Mouse (Mus musculus): Measurements from ENCODE around the gene C2cd4b. TPM values are rescaled to one million over a fixed set of nuclear protein-coding genes. Genes with fewer than 3 reads are reported as not detected.
"Not testable (repeated sequence)": the region's sequence is repeated elsewhere in the genome, so short reads cannot be mapped to it uniquely, and the experiment has no call there.

Gene C2cd4b
- polyA plus RNA-seq, 1 experiment, result not detected

DNA sequence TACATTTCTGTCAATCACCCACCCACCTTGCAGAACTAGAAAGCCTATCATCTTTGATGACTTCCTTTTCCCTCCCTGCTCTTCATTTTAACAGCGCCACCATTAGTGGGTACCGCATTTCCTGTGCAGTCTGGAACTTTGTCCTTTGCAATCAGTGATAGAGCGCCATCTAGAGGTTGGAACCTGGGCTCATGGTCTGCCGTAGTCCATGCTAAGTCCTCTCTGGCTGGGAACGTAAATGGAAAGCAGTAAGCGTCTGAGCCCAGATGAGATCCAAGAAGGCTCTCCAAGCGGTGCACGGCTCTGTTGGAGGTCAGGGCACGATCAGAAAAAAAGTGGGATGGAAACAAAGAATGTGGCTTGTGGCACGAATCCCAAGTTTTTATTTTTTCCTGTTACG lies 23.8 kb upstream of the C2cd4b start:
- H3K27me3 ChIP-seq (ENCODE audit: control insufficient read depth), result no peaks in the 10 kb centered on the region
- H3K4me1 ChIP-seq (ENCODE audit: control insufficient read depth), result no peaks in the 10 kb centered on the region
- H3K36me3 ChIP-seq (ENCODE audit: control insufficient read depth), result no peaks in the 10 kb centered on the region
- no peaks in the 10 kb centered on the region for H3K9me3 ChIP-seq (ENCODE audit: control insufficient read depth, low read length)
- TF ChIP-seq TAL1 (IDR thresholded peaks at IDR 0.05; ENCODE audit: low read length) (no peak), GATA1 (IDR thresholded peaks at IDR 0.05; ENCODE audit: low read length) (no peak)
- H3K4me3 ChIP-seq (replicated peaks), result no peak overlapping the region

DNA sequence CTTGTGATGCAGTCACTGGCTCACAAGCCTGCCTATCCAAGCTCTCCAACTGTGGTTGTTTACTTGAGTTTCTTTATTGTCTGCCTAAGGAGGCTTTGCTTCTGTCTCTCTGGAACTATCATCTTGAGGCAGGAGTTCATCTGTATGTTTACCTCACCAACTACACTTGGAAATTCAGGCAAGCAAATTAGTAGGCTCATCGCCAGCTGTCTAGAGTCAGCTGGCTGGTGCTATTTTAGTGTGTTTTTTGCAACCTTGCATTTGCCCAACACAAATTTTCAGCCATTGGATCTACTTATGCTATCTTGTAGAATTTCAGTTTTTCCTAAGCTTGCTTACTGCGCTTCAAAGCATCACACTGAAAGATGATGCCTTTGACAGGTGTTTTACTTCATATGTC lies 18.0 kb upstream of the C2cd4b start:
- Histone ChIP-seq H3K4me3 (replicated peaks) (no peak overlapping the region), H3K4me1 (ENCODE audit: control insufficient read depth) (no peaks in the 10 kb centered on the region), H3K9me3 (ENCODE audit: control insufficient read depth, low read length) (no peaks in the 10 kb centered on the region), H3K36me3 (ENCODE audit: control insufficient read depth) (no peaks in the 10 kb centered on the region), H3K27me3 (ENCODE audit: control insufficient read depth) (no peaks in the 10 kb centered on the region)
- TF ChIP-seq TAL1 (IDR thresholded peaks at IDR 0.05; ENCODE audit: low read length), result no peak
- TF ChIP-seq GATA1 (IDR thresholded peaks at IDR 0.05; ENCODE audit: low read length), result no peak

DNA sequence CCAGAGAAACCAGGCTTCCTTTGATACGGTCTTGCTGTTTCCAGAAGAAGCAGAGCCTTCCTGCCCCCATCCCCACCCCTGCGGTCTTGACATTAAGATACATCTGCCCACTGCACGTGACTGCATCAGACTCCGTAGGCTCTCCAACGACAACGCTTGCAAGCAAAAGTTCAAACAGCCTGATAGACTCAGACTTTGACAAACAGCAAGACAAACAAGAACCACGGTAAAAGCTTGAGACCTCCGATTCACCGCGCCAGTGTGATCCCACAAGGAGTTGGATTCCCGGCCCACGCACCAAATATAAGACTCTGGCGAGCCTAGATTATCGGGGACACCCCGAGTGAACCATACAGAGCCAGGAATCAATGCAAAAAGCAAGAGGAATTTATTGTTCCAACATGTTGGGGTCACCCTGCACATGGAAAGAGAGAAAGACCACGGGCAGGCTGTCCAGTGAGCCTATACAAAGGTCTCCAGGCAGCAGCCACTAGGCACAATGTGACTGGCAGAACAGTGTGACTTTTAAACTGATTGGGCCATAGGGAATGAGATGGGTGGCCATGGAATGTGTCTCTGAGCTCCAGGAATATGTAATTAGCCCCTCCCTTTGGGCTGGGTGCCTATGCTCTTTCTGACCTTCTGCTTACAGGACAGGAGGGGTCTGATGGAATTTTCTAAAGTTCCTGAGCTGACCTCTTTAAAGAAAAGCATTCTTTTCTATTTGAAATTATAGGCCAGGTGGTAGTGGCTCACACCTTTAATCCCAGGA lies 5.6 kb upstream of the C2cd4b start:
- Histone ChIP-seq H3K4me1 (ENCODE audit: control insufficient read depth) (no peaks in the 10 kb centered on the region), H3K9me3 (ENCODE audit: control insufficient read depth, low read length) (no peaks in the 10 kb centered on the region), H3K27me3 (ENCODE audit: control insufficient read depth) (peaks cover 10% of the 10 kb centered on the region), H3K36me3 (ENCODE audit: control insufficient read depth) (no peaks in the 10 kb centered on the region), H3K4me3 (replicated peaks) (no peak overlapping the region)
- TF ChIP-seq TAL1 (IDR thresholded peaks at IDR 0.05; ENCODE audit: low read length), result no peak
- TF ChIP-seq GATA1 (IDR thresholded peaks at IDR 0.05; ENCODE audit: low read length), result no peak

DNA sequence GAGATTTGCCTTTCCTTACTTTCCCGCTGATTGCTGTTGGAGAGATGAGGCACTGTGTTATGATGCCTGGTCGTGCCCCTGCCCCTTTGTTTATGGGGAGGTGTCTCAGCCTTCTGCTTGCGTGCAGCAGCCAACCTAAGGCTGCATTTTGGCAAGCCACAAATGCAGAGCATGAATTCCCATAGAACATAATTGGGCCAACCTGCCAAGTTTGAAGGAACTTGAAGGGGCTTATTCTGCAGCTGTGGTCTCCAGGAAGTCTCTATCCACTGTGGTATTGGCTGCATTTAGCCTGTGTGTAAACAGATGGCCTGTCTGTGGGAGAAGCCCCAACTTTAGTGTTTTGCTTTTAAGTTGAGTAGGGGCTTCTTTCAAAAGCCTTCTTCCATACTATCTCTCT lies 4.5 kb upstream of the C2cd4b start:
- Histone ChIP-seq H3K27me3 (ENCODE audit: control insufficient read depth) (peaks cover 21% of the 10 kb centered on the region), H3K4me3 (replicated peaks) (no peak overlapping the region), H3K4me1 (ENCODE audit: control insufficient read depth) (no peaks in the 10 kb centered on the region), H3K36me3 (ENCODE audit: control insufficient read depth) (no peaks in the 10 kb centered on the region), H3K9me3 (ENCODE audit: control insufficient read depth, low read length) (no peaks in the 10 kb centered on the region)
- TF ChIP-seq GATA1 (IDR thresholded peaks at IDR 0.05; ENCODE audit: low read length) (no peak), TAL1 (IDR thresholded peaks at IDR 0.05; ENCODE audit: low read length) (no peak)

DNA sequence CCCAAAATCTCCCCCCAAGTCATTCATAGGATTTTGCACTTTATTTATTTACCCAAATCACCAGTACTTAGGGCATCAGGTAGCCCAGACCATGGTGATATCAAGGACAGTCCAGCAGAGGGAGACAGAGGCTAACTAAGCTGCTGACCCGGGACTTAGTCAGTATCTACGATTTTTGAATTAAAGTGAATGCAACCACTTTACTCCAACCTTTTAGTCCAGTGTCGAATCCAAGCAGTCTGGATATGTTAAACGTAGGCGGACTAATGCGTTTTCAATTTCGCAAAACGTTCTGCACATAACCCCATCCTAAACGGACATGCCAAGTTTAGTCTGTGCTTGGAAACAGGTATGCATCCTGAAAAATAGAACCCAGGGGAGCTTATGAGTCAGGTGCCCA lies 551 bp upstream of the C2cd4b start:
- H3K4me3 ChIP-seq (replicated peaks), result no peak overlapping the region
- H3K4me1 ChIP-seq (ENCODE audit: control insufficient read depth), result no peaks in the 10 kb centered on the region
- peaks cover 3% of the 10 kb centered on the region; the same call in 1 of the 2 replicates for H3K9me3 ChIP-seq (ENCODE audit: control insufficient read depth, low read length)
- H3K27me3 ChIP-seq (ENCODE audit: control insufficient read depth), result peaks cover 47% of the 10 kb centered on the region
- no peaks in the 10 kb centered on the region for H3K36me3 ChIP-seq (ENCODE audit: control insufficient read depth)
- no peak for TF ChIP-seq TAL1 (IDR thresholded peaks at IDR 0.05; ENCODE audit: low read length)
- TF ChIP-seq GATA1 (IDR thresholded peaks at IDR 0.05; ENCODE audit: low read length), result no peak

DNA sequence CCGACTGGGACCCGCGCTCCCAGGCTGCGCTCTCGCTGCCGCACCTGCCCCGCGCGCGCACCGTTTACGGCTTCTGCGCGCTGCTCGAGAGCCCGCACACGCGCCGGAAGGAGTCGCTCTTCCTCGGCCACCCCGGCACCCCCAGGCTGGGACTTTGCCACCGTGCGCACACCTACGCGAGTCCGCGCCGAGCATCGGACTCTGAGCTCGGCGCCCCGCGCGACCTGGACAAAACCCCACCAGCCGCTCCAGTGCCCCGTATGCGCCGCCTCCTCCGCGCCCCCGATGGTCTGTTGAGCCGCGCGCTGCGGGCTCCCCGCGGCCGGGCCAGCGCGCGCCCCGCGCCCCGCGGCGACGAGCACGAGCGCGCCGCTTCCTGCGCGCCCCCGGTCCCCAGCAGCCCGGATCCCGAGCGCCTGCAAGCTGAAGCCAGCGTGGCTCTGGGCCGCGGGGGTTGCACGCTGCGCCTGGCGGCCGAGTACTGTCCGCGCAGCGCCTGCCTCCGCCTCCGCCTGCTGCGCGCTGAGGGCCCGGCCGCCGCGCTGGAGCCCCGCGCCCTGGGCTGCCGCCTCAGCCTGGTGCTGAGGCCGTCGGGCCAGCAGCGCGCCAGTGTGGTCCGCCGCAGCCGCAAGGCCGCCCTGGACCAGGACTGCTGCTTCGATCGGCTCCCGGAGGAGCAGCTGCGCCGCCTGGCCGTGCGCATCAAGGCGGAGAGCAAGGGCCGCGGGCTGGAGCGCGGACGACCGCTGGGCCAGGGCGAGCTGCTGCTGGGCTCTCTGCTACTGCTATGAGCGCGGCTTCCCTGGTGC lies 923 bp downstream of the C2cd4b start:
- not testable (repeated sequence) for H3K36me3 ChIP-seq (ENCODE audit: control insufficient read depth); H3K4me3 ChIP-seq (replicated peaks); H3K4me1 ChIP-seq (ENCODE audit: control insufficient read depth); H3K9me3 ChIP-seq (ENCODE audit: control insufficient read depth, low read length)
- peaks cover 47% of the 10 kb centered on the region for H3K27me3 ChIP-seq (ENCODE audit: control insufficient read depth)

DNA sequence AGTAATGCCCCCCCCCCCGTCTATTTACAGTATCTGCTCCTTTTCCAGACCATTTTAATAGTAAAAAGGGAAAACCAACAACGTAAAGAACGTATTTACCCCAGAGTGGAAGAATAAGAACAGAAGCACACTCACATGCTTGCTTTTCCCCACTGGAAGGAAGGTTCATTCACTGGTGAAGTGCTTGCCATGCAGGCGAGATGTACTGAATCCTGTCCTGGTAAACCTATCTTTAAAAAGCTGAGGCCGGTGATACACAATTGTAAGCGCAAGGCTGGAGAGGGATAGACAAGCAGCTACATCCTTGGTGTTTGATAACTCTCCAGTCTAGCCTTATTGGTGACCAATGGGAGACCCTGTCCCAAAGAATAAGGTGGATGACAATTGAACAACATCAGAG lies 1.8 kb downstream of the C2cd4b start:
- TF ChIP-seq TAL1 (IDR thresholded peaks at IDR 0.05; ENCODE audit: low read length) (no peak), GATA1 (IDR thresholded peaks at IDR 0.05; ENCODE audit: low read length) (no peak)
- no peak overlapping the region for H3K4me3 ChIP-seq (replicated peaks)
- H3K4me1 ChIP-seq (ENCODE audit: control insufficient read depth), result no peaks in the 10 kb centered on the region
- H3K36me3 ChIP-seq (ENCODE audit: control insufficient read depth), result no peaks in the 10 kb centered on the region
- peaks cover 3% of the 10 kb centered on the region; the same call in 1 of the 2 replicates for H3K9me3 ChIP-seq (ENCODE audit: control insufficient read depth, low read length)
- H3K27me3 ChIP-seq (ENCODE audit: control insufficient read depth), result peaks cover 47% of the 10 kb centered on the region

DNA sequence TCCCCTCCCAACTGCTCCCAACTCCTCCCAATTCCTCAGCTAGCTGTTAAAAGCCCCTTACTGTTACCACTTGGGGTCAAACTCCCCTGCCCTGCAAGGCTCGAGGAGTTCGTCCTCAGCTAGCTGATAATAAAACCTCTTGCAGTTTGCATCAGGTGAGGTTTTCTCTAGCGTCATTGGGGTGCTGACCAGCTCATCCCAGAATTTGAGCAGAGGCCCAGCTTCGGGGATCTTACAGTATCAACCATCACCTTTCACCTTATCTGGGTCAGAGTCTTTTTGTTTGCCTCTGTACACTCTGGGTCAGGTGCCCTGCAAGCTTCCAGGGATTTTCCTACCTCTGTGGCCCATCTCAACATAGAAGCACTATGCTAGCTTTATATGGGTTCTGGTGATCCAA lies 4.1 kb downstream of the C2cd4b start:
- H3K27me3 ChIP-seq (ENCODE audit: control insufficient read depth), result peaks cover 39% of the 10 kb centered on the region
- H3K9me3 ChIP-seq (ENCODE audit: control insufficient read depth, low read length), result peaks cover 3% of the 10 kb centered on the region; the same call in 1 of the 2 replicates
- no peak for TF ChIP-seq TAL1 (IDR thresholded peaks at IDR 0.05; ENCODE audit: low read length)
- no peak for TF ChIP-seq GATA1 (IDR thresholded peaks at IDR 0.05; ENCODE audit: low read length)
- H3K4me3 ChIP-seq (replicated peaks), result no peak overlapping the region
- no peaks in the 10 kb centered on the region for H3K4me1 ChIP-seq (ENCODE audit: control insufficient read depth)
- no peaks in the 10 kb centered on the region for H3K36me3 ChIP-seq (ENCODE audit: control insufficient read depth)

DNA sequence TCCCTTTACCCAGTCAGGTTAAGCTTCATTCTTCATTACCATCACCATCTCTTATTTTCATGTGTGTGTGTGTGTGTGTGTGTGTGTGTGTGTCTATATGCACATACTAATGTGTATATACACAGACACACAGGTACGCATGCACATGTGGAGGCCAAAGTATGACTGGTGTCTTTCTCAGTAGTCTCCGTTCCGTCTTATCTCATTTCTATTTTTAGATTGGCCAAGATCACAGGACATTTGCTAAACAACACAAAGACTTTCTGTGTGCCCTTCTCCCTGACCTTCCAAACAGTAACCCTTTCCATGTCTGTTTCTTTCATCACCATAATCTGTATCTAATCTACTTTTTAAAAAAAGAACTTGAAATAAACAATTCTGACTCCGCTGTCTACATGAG lies 7.2 kb downstream of the C2cd4b start:
- H3K9me3 ChIP-seq (ENCODE audit: control insufficient read depth, low read length), result peaks cover 3% of the 10 kb centered on the region; the same call in 1 of the 2 replicates
- peaks cover 9% of the 10 kb centered on the region for H3K27me3 ChIP-seq (ENCODE audit: control insufficient read depth)
- no peaks in the 10 kb centered on the region for H3K4me1 ChIP-seq (ENCODE audit: control insufficient read depth)
- TF ChIP-seq TAL1 (IDR thresholded peaks at IDR 0.05; ENCODE audit: low read length) (no peak), GATA1 (IDR thresholded peaks at IDR 0.05; ENCODE audit: low read length) (no peak)
- H3K36me3 ChIP-seq (ENCODE audit: control insufficient read depth), result no peaks in the 10 kb centered on the region
- no peak overlapping the region for H3K4me3 ChIP-seq (replicated peaks)

Measured in erythroblast, embryonic 14.5 days (primary cell).